Mouse (Mus musculus) intestine, postnatal 0 days (tissue): ENCODE results near the gene St5. TPM values are rescaled to one million over a fixed set of nuclear protein-coding genes. Genes with fewer than 3 reads are reported as not detected.

Experiments
- ATAC-seq: fragments of 200-750 bp; cut with Nextera tagmentation; 2 replicates; pipeline ENCODE4 v1.8.0; 2017; ENCODE audit warnings: mild to moderate bottlenecking, moderate TSS enrichment, moderate library complexity
- H3K27ac ChIP-seq: fragments of 300-500 bp; sonication (generic); 2 replicates; pipeline ENCODE4 v1.5.1; 2014; ENCODE audit warnings: mild to moderate bottlenecking, low read depth, low read length, moderate library complexity
- H3K27me3 ChIP-seq: fragments of 300-500 bp; sonication (generic); replicated peaks from 2 replicates; pipeline ENCODE4 v1.6.1; 2014; ENCODE audit warnings: low read length, mixed read lengths; ENCODE audit not compliant: control insufficient read depth, insufficient read depth
- H3K36me3 ChIP-seq: fragments of 300-500 bp; sonication (generic); 2 replicates; pipeline ENCODE4 v1.6.1; 2014; ENCODE audit warnings: mild to moderate bottlenecking, moderate library complexity; ENCODE audit not compliant: control insufficient read depth, insufficient read depth
- H3K4me1 ChIP-seq: fragments of 300-500 bp; sonication (generic); replicated peaks from 2 replicates; pipeline ENCODE4 v1.6.1; 2014; ENCODE audit warnings: antibody characterized with exemption, low read length, mixed read lengths; ENCODE audit not compliant: control insufficient read depth, insufficient read depth
- H3K4me2 ChIP-seq: fragments of 300-500 bp; sonication (generic); replicated peaks from 2 replicates; pipeline ENCODE4 v1.6.1; 2014; ENCODE audit warnings: low read depth, mild to moderate bottlenecking, moderate library complexity
- H3K4me3 ChIP-seq: fragments of 300-500 bp; sonication (generic); 2 replicates; pipeline ENCODE4 v1.5.1; 2014; ENCODE audit warnings: low read depth, low read length
- H3K9ac ChIP-seq: fragments of 300-500 bp; sonication (generic); 2 replicates; pipeline ENCODE4 v1.6.1; 2014; ENCODE audit warnings: mild to moderate bottlenecking, low read depth, low read length
- H3K9me3 ChIP-seq: fragments of 300-500 bp; sonication (generic); 2 replicates; pipeline ENCODE4 v1.6.1; 2016; ENCODE audit warnings: mixed run types; ENCODE audit not compliant: control insufficient read depth
- CTCF ChIP-seq: sonication (generic); IDR thresholded peaks from 2 replicates; pipeline ENCODE4 v1.5.1; 2016; ENCODE audit warnings: low read depth, mild to moderate bottlenecking, control low read depth, antibody characterized with exemption, moderate library complexity
- WGBS: fragments of 180-500 bp; shearing (Covaris S2); extraction: QIAGEN DNeasy Blood & Tissue Kit; methylation state at CpG from one replicate; pipeline ENCODE4 v1.1.7; 2014; 5-methylcytosine and 5-hydroxymethylcytosine counted together
- polyA plus RNA-seq: library from polyadenylated mRNA; unstranded; fragments of >200 nt; fragmentation: Nextera tagmentation; extraction: Ambion mirVana; gene quantifications from 2 replicates; pipeline ENCODE4 v1.2.1, GENCODE M21; 2015

The St5 gene
- polyA plus RNA-seq, 1 experiment from 2014 or later = 46.7 TPM

DNA sequence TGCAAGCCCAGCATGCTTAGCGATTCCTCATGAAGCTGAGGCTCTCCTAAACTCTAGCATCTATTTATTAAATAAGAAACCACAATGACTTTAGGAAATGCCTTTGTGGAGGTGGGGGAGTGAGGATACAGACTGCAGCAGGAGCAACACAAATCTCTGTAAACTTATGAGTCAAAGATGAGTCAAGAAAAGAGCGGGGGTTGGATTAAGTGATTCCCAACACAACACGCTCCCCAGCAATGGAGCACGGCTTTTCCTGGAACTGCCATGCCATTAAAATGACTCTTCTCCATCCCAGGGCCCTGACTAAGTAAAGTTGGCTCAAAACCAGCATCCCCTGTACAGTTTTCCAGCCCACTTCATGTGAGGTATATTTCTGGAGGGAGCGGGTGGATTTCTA is 156.7 kb downstream of the St5 start:
- H3K4me3 ChIP-seq = no peak overlapping the region
- no peak overlapping the region for H3K4me2 ChIP-seq
- H3K27ac ChIP-seq = no peak overlapping the region
- no peak for TF ChIP-seq CTCF
- no peaks in the 10 kb centered on the region for H3K27me3 ChIP-seq
- H3K9ac ChIP-seq = no peak overlapping the region
- peaks cover 63% of the 10 kb centered on the region for H3K36me3 ChIP-seq
- no peaks in the 10 kb centered on the region for H3K9me3 ChIP-seq
- WGBS = 72% methylated on average over 5 of the region's 5 CpGs
- no peak for ATAC-seq
- H3K4me1 ChIP-seq = no peaks in the 10 kb centered on the region

DNA sequence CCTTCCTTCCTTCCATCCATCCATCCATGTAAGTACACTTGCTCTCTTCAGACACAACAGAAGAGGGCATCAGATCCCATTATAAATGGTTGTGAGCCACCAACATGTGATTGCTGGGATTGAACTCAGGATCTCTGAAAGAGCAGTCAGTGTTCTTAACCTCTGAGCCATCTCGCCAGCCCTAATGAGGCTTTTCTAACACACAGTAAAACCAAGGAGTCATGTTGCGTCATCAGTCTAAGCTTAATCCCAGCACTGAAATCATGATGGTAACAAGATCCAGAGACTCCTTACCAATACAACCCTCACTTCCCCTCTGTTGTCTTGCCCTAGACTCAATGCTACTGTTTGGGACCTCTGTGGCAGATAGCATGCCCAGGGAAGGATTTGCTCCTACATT is 157.2 kb downstream of the St5 start:
- Histone ChIP-seq H3K4me2 (no peak overlapping the region), H3K9me3 (no peaks in the 10 kb centered on the region)
- 84% methylated on average over 2 of the region's 2 CpGs for WGBS

DNA sequence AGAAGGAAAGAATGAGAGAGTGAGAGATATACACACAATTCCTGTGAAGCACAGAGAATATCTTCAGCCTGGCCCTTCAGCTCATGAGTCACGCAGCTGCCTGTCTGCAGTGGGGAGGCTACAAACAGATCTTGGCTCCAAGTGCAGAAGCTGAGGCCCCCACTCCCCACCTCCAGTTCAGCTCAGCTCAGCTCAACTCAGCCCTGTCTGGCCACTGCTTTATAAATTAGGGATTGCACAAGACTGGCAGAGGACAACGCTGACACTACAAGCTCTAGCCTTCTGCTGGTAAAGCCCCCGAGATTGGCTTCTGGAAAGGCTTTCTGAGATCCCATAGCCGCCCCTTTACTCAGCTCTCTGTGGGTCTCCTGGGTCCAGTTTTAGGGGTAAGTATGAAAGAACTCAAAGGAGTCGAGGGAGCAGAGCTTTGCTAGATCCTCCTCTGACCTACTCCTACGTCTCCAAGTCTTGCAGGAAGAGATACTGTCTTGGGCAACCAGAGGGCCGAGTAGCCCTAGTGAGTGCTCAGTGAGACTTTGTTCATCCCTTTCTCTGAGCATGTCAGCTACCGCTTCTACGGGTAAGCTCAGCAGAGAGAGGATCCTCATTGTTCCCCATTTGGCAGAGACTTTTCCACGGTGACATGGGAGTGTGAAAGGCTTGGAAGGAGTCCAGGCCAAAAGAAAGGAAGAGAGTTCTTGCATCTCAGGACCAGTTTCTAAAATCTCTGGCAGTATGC is 158.0 kb downstream of the St5 start:
- H3K27ac ChIP-seq = peak overlapping the region; percentile 11; the same call in 1 of the 2 replicates

More for the DNA sequence above, 157.2 kb downstream of the St5 start:
- no peak for ATAC-seq
- no peak overlapping the region for H3K27ac ChIP-seq
- H3K4me3 ChIP-seq = no peak overlapping the region
- H3K9ac ChIP-seq = no peak overlapping the region
- peaks cover 65% of the 10 kb centered on the region for H3K36me3 ChIP-seq
- no peaks in the 10 kb centered on the region for H3K27me3 ChIP-seq
- H3K4me1 ChIP-seq = no peaks in the 10 kb centered on the region
- 0 out of 2 replicates have a peak, but pooled peaks have one; percentile 30 for TF ChIP-seq CTCF

DNA sequence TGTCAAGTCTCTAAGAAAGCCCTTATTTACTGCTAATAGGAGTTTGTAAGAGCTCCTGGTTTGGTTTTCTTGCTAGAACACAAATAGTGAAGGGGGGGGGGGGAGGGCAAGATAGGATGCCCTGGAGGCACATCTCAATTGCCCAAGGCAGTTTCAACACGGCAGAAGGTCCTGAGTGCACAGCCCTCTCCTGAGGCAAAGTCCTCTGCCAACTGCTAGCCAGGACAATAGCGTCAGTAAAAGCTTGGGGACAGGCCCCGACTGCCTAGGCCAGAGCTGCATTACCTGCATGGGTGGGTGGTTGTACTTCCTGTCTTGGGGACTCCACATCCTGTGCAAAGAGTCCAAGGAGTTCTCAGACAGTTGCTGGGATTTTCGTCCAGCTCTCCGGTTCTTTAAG is 158.6 kb downstream of the St5 start:
- H3K4me2 ChIP-seq = no peak overlapping the region
- H3K9me3 ChIP-seq = no peaks in the 10 kb centered on the region
- no peaks in the 10 kb centered on the region for H3K27me3 ChIP-seq
- no peak overlapping the region for H3K27ac ChIP-seq
- H3K4me1 ChIP-seq = no peaks in the 10 kb centered on the region
- WGBS = 76% methylated on average over 5 of the region's 5 CpGs
- no peak for TF ChIP-seq CTCF
- no peak for ATAC-seq
- no peak overlapping the region for H3K9ac ChIP-seq
- peaks cover 67% of the 10 kb centered on the region for H3K36me3 ChIP-seq
- no peak overlapping the region for H3K4me3 ChIP-seq

More for the DNA sequence above, 158.0 kb downstream of the St5 start:
- Histone ChIP-seq H3K9ac (no peak overlapping the region), H3K36me3 (peaks cover 63% of the 10 kb centered on the region), H3K4me3 (no peak overlapping the region), H3K9me3 (no peaks in the 10 kb centered on the region), H3K4me2 (no peak overlapping the region), H3K27me3 (no peaks in the 10 kb centered on the region), H3K4me1 (no peaks in the 10 kb centered on the region)
- no peak for TF ChIP-seq CTCF
- no peak for ATAC-seq
- 74% methylated on average over 10 of the region's 10 CpGs for WGBS

DNA sequence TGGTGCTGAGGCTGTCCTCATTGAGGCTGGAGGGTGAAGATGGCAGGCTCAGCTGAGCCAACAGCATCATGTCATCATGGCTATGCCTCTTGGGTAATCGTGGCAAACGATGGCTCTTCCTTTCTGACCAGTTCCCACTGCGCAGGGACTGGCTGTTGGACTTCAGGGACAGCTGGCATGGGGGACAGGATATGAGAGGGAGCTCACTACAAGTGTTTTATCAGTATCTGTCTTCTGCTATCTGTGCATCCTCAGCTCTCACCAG is 161.1 kb downstream of the St5 start:
- Histone ChIP-seq H3K4me3 (no peak overlapping the region), H3K27ac (no peak overlapping the region), H3K9me3 (no peaks in the 10 kb centered on the region), H3K9ac (no peak overlapping the region), H3K4me1 (no peaks in the 10 kb centered on the region), H3K4me2 (no peak overlapping the region), H3K27me3 (no peaks in the 10 kb centered on the region), H3K36me3 (peaks cover 71% of the 10 kb centered on the region)
- 82% methylated on average over 3 of the region's 3 CpGs for WGBS
- TF ChIP-seq CTCF = no peak
- no peak for ATAC-seq

DNA sequence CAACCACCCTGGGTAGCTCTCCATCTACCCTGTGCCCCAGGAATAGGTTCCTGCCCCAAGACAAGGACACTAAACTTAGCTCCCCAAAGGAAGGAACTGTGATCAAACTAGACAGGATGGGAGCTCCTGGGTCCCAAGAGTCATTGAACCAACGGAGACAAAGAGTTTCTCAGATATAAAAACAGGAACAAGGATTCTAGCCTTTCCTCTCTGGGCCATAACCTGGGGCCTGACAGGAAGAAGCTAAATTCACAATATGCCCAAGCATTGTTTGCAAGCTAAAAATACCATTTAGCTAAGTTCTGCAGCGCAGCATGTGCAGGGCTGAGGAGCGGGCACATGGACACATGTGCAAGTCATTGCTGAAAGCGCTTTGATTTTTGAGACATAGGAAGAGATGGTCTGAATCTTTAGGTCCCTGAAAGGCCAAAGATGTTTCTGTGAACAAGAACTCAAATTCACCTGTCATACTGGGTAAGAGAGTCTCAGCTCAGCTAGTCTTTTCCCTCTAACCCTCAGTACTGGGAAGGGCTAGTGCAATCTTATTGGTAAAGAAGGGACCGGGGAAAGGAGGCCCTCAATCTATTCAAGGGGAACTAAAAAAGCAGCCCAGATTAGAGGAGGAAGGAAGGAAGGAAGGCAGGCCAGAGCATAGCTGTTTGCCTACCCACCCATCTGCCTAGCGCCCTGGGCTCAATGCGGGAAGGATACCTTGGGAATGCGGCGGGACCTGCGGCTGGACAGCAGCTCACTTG is 161.6 kb downstream of the St5 start:
- no peak for TF ChIP-seq CTCF
- ATAC-seq = no peak
- Histone ChIP-seq H3K27ac (no peak overlapping the region), H3K36me3 (peaks cover 74% of the 10 kb centered on the region), H3K27me3 (no peaks in the 10 kb centered on the region), H3K4me3 (no peak overlapping the region), H3K4me2 (no peak overlapping the region), H3K9me3 (no peaks in the 10 kb centered on the region), H3K9ac (no peak overlapping the region), H3K4me1 (no peaks in the 10 kb centered on the region)
- 85% methylated on average over 10 of the region's 10 CpGs for WGBS
